Mouse (Mus musculus) small intestine, adult 2 months (tissue): Measurements from ENCODE around the gene Hspa5.

ENCODE experiments used
- CTCF ChIP-seq: fragments of 200-500 bp; IDR thresholded peaks from 2 replicates; pipeline ENCODE4 v1.5.1; 2012; ENCODE audit warnings: low read depth, mild to moderate bottlenecking, control low read depth, inconsistent platforms, low read length, moderate library complexity, mixed read lengths; ENCODE audit not compliant: insufficient replicate concordance, insufficient read length; ENCODE audit errors: extremely low read depth
- POLR2A ChIP-seq: fragments of 200-500 bp; IDR thresholded peaks from 2 replicates; pipeline ENCODE4 v1.6.1; 2012; ENCODE audit warnings: low read depth, mild to moderate bottlenecking, control low read depth, inconsistent platforms, low read length, moderate library complexity

DNA sequence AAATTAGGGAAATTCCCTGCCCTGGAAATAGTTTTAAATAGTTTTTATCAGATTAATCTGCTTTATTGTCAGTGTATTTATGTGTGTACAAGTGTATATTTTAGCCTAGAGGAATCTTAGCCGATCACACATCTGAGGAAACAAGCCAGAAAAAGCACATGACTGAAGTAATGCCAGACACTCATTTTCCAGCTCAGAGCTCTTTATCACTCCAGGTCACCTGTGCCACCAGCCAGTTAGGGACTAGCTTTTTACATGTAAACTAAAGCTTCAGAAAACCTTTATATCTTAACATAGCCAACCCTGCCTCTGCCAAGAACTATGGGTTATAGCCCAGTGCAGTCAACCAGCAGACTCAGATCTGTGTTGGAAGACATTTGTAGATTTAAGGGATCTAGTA, 33.0 kb downstream of the Hspa5 start:
- no peak for TF ChIP-seq CTCF
- TF ChIP-seq POLR2A = no peak
